Mouse (Mus musculus) olfactory bulb, adult 2 months (tissue): ENCODE results near the gene Fkbp15. TPM values are rescaled to one million over a fixed set of nuclear protein-coding genes. Genes with fewer than 3 reads are reported as not detected.

Experiments used
- H3K27ac ChIP-seq: fragments of 200-500 bp; 2 replicates; pipeline ENCODE4 v1.5.1; 2012; ENCODE audit warnings: low read depth, low read length; ENCODE audit not compliant: insufficient read depth
- H3K4me1 ChIP-seq: fragments of 200-500 bp; 2 replicates; pipeline ENCODE4 v1.6.1; 2012; ENCODE audit warnings: low read length; ENCODE audit not compliant: control insufficient read depth, insufficient read depth
- H3K4me3 ChIP-seq: fragments of 200-500 bp; 2 replicates; pipeline ENCODE4 v1.5.1; 2012; ENCODE audit warnings: mild to moderate bottlenecking, low read depth, low read length, moderate library complexity; ENCODE audit not compliant: insufficient read depth
- CTCF ChIP-seq: fragments of 200-500 bp; IDR thresholded peaks from 2 replicates; pipeline ENCODE4 v1.5.1; 2012; ENCODE audit warnings: low read depth, mild to moderate bottlenecking, low read length, moderate library complexity; ENCODE audit not compliant: insufficient read depth
- POLR2A ChIP-seq: fragments of 200-500 bp; IDR thresholded peaks from 2 replicates; pipeline ENCODE4 v1.6.1; 2012; ENCODE audit warnings: mild to moderate bottlenecking, low read depth, low read length, moderate library complexity; ENCODE audit not compliant: insufficient read depth
- WGBS: fragments of 180-500 bp; shearing (Covaris S2); methylation state at CpG from one replicate; pipeline ENCODE4 v1.1.7; 2018; 5-methylcytosine and 5-hydroxymethylcytosine counted together
- polyA plus RNA-seq: library from polyadenylated mRNA; stranded (reverse); fragments of >200 nt; gene quantifications from 2 replicates; pipeline ENCODE4 v1.2.4, GENCODE M21; 2012; ENCODE audit warnings: low replicate concordance; ENCODE audit not compliant: missing spikeins, insufficient read depth, insufficient read length

Fkbp15 gene
- polyA plus RNA-seq, 1 experiment, result not detected

- H3K4me3 ChIP-seq, result no peak overlapping the region
- TF ChIP-seq CTCF, result no peak
These were observed 51.9 kb downstream of the Fkbp15 start for GRCm38 (mm10) chr4:62308406-62308805.

GRCm38 (mm10) chr4:62306840-62307239, 53.5 kb downstream of the Fkbp15 start:
- H3K4me3 ChIP-seq, result no peak overlapping the region
- 61% methylated on average over 4 of the region's 4 CpGs for WGBS
- no peak overlapping the region for H3K27ac ChIP-seq
- 0 out of 2 replicates have a peak, but pooled peaks cover 2% of the 10 kb centered on the region for H3K4me1 ChIP-seq
- TF ChIP-seq CTCF (no peak), POLR2A (no peak)

More at GRCm38 (mm10) chr4:62308406-62308805, 51.9 kb downstream of the Fkbp15 start:
- Histone ChIP-seq H3K27ac (no peak overlapping the region), H3K4me1 (0 out of 2 replicates have a peak, but pooled peaks cover 2% of the 10 kb centered on the region)

- Histone ChIP-seq H3K4me1 (0 out of 2 replicates have a peak, but pooled peaks cover 2% of the 10 kb centered on the region), H3K4me3 (no peak overlapping the region), H3K27ac (no peak overlapping the region)
- TF ChIP-seq POLR2A, result no peak
- no peak for TF ChIP-seq CTCF
- WGBS, result 95% methylated on average over 1 of the region's 1 CpGs
These were observed 54.0 kb downstream of the Fkbp15 start for GRCm38 (mm10) chr4:62306301-62306700.

- Histone ChIP-seq H3K4me1 (0 out of 2 replicates have a peak, but pooled peaks cover 2% of the 10 kb centered on the region), H3K27ac (no peak overlapping the region), H3K4me3 (no peak overlapping the region)
- 95% methylated on average over 1 of the region's 1 CpGs for WGBS
- TF ChIP-seq POLR2A (no peak), CTCF (no peak)
These were observed 57.1 kb downstream of the Fkbp15 start for GRCm38 (mm10) chr4:62303288-62303687.

- 92% methylated on average over 2 of the region's 2 CpGs for WGBS
- TF ChIP-seq CTCF, result no peak
- no peak for TF ChIP-seq POLR2A
- Histone ChIP-seq H3K4me1 (0 out of 2 replicates have a peak, but pooled peaks cover 2% of the 10 kb centered on the region), H3K4me3 (no peak overlapping the region), H3K27ac (no peak overlapping the region)
These were observed 57.6 kb downstream of the Fkbp15 start for GRCm38 (mm10) chr4:62302795-62303194.

- WGBS, result 93% methylated on average over 2 of the region's 2 CpGs
- Histone ChIP-seq H3K4me3 (no peak overlapping the region), H3K27ac (no peak overlapping the region), H3K4me1 (no peaks in the 10 kb centered on the region)
- TF ChIP-seq CTCF, result no peak
- TF ChIP-seq POLR2A, result no peak
These were observed 60.3 kb downstream of the Fkbp15 start for GRCm38 (mm10) chr4:62300001-62300400.

- TF ChIP-seq CTCF, result no peak
- no peak for TF ChIP-seq POLR2A
- Histone ChIP-seq H3K4me1 (0 out of 2 replicates have a peak, but pooled peaks cover 2% of the 10 kb centered on the region), H3K27ac (no peak overlapping the region), H3K4me3 (no peak overlapping the region)
- 76% methylated on average over 3 of the region's 3 CpGs for WGBS
These were observed 62.8 kb downstream of the Fkbp15 start for GRCm38 (mm10) chr4:62297280-62298130.

GRCm38 (mm10) chr4:62294741-62295140, 65.6 kb downstream of the Fkbp15 start:
- Histone ChIP-seq H3K27ac (no peak overlapping the region), H3K4me1 (0 out of 2 replicates have a peak, but pooled peaks cover 2% of the 10 kb centered on the region), H3K4me3 (no peak overlapping the region)
- 93% methylated on average over 1 of the region's 1 CpGs for WGBS
- no peak for TF ChIP-seq CTCF
- TF ChIP-seq POLR2A, result no peak

GRCm38 (mm10) chr4:62293219-62293861, 67.0 kb downstream of the Fkbp15 start:
- Histone ChIP-seq H3K27ac (no peak overlapping the region), H3K4me1 (peaks cover 2% of the 10 kb centered on the region; the same call in 1 of the 2 replicates), H3K4me3 (no peak overlapping the region)
- TF ChIP-seq POLR2A, result no peak
- no peak for TF ChIP-seq CTCF
- WGBS, result 63% methylated on average over 10 of the region's 10 CpGs
